Mouse (Mus musculus): ENCODE measurements around the gene Trim14.
"Not testable (repeated sequence)": the region's sequence is repeated elsewhere in the genome, so short reads cannot be mapped to it uniquely, and the experiment has no call there.

Trim14 gene

DNA sequence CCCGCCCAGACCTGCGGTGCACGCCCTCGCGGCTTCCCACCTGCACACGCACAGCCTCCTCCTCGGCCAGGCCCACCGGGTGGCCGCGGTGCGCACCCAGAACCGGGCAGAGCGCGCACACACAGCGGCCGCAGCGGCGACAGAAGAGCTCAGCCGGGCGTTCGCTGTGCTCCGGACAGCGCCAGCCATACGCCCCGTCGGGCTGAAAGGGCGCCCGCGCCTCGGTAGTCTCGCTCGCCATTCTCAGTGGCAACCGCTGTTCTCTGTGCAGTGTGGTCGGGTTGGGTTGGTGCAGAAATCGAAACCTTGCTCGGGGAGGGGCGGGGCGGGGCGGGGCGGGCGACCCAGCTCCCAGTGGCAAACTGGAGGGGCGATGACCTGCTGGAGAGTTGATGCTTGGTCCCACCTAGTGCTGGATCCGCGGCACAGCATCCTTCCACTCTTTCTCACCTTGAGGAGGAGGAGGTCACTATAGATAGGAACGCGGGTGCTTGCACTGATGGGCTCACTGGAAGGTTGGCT, at the start of gene Trim14:
Gene Trim14 (minus strand): TSS at position 302 of the 522 bp plus-strand sequence.
- peak; percentile 73 for DNase-seq

DNA sequence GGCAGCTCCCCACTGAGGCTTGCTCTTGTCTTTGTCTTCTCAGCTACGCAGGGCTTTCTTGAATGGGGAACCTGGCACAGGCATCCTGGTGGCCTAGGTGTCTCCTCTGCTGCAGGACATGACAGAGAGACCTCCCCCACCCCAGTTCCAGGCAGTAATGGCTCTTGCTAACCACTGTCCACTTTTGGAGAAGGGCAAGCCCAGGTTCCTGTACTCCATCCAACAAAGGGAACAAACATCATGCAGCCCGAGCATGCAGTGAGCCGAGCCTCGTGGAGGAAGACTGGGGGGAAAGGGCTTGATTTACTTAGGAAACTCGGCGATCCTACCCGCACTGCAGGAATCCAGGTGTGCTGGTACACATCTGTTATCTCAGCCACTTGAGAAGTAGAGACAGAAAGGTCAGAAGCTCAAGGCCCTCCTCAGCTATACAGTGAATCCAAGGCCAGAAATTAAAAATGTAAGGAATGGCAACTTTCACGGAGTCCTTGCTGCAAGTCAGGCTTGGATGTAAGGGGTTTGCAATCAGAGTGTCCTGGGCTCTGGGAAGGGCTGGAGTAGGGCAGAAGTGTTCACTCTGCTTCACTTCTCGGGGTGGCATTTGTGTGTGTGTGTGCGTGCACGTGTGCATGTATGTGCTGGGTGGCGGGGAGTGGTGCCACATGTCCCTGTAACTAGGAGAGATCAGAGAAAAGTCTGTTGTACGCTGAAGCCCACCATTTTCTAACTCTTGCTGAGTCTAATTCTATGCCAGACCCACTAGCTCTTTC, 49.3 kb upstream of the Trim14 start:
- no peak for DNase-seq

DNA sequence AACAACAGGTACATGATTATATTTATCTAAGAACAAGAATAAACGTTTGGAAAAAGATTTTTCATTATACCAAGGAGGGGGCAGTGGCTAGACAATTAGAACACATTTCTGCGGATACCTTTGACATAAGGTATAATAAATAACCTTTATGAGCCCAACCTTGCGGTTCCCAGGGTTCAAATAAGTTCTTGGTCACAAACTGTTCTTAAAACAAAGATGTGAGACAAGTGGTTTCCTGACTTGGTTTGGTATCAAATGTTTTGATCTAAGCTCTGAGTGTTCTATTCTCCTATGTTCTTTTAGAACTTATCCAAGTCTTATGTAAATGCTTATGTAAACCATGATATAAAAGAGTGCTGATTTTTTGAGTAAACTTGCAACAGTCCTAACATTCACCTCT, 48.6 kb upstream of the Trim14 start:
- not testable (repeated sequence) for DNase-seq

GRCm38 (mm10) chr4:46584084-46584483, 48.1 kb upstream of the Trim14 start:
- not testable (repeated sequence) for DNase-seq

DNA sequence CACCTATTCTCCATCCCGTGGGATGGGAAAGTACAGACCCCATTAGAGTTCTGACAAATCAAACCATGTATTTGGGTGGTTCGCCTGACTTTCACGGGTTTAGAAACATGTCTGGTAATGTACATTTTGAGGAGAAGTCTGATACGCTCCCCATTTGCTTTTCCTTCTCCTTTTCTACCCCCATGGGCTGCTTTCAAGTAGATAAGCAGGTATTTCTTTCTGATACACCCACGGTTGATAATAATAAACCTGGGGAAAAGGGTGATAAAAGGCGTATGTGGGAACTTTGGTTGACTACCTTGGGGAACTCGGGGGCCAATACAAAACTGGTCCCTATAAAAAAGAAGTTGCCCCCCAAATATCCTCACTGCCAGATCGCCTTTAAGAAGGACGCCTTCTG, 46.1 kb upstream of the Trim14 start:
- not testable (repeated sequence) for DNase-seq

DNA sequence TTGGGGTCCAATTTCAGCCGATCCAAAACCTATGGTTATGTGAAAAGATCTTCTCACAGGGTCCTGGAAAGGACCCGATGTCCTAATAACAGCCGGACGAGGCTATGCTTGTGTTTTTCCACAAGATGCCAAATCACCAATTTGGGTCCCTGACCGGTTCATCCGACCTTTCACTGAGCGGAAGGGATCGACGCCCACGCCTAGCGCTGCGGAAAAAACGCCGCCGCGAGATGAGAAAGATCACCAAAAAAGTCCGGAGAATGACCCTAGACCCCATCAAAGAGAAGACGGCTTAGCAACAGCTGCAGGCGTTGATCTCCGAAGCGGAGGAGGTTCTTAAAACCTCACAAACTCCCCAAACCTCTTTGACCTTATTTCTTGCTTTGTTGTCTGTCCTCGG, 45.6 kb upstream of the Trim14 start:
- DNase-seq: not testable (repeated sequence)

GRCm38 (mm10) chr4:46580799-46581243, 44.9 kb upstream of the Trim14 start:
- DNase-seq: not testable (repeated sequence)

- DNase-seq: not testable (repeated sequence)
These were observed 42.9 kb upstream of the Trim14 start for GRCm38 (mm10) chr4:46578796-46579346.

DNA sequence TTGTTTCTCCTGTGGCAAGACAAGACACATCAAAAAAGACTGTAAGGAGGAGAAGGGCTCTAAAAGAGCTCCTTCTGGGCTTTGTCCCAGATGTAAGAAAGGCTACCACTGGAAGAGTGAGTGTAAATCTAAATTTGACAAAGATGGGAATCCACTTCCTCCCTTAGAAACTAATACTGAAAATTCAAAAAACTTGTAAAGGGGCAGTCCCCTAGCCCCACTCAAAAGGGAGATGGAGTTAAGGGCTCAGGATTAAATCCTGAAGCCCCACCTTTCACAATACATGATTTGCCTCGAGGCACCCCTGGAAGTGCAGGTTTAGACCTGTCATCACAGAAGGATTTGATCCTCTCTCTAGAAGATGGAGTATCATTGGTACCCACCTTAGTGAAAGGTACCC, 42.3 kb upstream of the Trim14 start:
- no peak for DNase-seq

DNA sequence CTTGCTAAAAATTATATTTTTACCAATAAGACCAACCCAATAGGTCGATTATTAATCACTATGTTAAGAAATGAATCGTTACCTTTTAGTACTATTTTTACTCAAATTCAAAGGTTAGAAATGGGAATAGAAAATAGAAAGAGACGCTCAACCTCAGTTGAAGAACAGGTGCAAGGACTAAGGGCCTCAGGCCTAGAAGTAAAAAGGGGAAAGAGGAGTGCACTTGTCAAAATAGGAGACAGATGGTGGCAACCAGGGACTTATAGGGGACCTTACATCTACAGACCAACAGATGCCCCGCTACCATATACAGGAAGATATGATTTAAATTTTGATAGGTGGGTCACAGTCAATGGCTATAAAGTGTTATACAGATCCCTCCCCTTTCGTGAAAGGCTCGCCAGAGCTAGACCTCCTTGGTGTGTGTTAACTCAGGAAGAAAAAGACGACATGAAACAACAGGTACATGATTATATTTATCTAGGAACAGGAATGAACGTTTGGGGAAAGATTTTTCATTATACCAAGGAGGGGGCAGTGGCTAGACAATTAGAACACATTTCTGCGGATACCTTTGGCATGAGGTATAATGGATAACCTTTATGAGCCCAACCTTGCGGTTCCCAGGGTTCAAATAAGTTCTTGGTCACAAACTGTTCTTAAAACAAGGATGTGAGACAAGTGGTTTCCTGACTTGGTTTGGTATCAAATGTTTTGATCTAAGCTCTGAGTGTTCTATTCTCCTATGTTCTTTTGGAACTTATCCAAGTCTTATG, 39.8 kb upstream of the Trim14 start:
- DNase-seq: not testable (repeated sequence)

- DNase-seq: no peak
These were observed 38.9 kb upstream of the Trim14 start for GRCm38 (mm10) chr4:46574841-46575240.

DNA sequence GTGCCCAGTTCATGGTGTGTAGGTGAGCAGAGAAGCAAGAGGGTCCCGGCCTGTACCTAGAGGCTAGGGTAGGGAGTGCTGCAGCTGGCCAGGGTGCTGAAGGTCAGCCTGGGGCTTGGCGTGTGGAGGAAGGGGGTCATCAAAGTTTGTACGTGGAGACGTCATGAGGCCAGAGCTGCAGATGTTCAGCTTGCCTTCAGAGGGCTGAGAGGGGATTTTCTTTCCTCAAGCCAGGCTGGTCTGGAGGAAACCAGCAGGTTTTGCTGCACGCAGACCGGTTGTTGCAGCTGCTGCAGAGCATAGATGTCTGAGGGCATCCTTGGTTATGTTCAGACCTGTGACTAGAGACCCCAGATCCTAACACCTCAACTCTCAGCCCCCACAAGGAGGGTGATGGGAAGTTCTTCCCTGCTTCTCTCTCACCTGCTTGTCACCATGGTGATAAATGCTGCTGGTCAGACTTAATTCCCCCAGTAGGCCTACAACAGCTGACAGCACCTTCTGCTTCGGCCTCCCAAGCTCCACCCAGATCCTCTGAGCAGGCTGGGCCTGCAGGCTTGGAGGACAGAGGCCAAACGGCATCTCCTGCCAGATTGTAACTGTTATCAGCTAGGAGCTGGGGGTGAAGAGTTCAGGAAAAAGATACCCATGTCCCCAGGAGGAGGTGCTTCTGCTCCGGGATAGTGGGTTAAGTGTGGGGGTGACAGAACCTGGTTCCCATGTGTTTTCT, 38.2 kb upstream of the Trim14 start:
- DNase-seq: no peak

GRCm38 (mm10) chr4:46572616-46573015, 36.7 kb upstream of the Trim14 start:
- no peak for DNase-seq

GRCm38 (mm10) chr4:46571744-46572143, 35.8 kb upstream of the Trim14 start:
- no peak for DNase-seq

DNA sequence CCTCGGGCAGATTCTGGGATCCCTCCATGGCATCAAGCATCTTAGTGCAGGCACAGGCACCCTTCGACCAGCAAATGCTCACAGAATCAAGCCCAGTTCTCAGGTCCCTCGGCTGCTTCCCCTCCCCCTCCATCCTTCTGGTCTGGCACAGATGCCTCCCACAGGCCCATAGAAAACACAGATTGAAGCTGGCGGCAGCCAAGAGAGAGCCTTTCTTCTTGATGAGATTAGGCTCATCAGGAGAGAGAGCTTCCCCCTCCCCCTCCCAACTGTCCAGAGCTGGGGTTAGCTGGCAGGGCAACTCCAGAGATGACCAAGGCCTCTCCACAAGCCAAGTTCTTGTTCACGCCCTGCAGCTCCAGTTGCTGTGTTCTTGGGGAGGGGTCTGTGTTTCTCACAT, 33.7 kb upstream of the Trim14 start:
- DNase-seq: no peak

- DNase-seq: no peak
These were observed 32.2 kb upstream of the Trim14 start for GRCm38 (mm10) chr4:46568169-46568568.

DNA sequence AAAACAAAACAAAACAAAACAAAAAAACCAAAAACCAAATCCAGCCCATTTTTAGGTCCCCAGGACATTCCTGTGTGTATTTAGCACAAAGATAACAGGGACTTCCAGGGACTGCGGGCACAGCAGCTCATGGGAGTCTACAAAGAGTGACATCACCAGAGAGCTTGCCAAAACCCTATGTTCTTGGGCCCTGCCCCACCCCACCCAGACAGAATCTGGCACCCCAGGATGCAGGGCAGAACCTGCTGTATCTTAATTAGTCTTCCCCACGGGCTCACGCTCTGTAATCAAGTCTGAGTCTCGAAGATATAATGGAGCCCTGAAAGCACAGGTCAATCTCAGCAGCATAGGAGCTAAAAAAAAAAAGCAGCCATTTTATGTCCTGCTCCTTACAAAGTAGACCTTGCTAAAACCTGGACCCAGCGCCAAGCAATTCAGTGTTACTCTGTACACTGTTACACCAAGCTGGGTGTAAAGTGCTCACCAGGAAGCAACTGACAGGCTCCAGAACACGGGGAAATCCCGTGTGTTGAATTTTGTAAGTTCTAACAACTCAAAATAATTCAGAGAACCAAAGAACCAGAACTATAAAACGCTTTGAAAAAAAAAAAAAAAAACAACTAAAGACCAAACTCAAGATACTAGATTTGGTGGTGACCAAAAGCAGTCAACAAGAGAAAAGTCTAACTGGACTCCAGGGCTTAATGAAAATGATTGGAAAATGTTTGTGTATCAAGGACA, 31.2 kb upstream of the Trim14 start:
- DNase-seq: no peak

DNA sequence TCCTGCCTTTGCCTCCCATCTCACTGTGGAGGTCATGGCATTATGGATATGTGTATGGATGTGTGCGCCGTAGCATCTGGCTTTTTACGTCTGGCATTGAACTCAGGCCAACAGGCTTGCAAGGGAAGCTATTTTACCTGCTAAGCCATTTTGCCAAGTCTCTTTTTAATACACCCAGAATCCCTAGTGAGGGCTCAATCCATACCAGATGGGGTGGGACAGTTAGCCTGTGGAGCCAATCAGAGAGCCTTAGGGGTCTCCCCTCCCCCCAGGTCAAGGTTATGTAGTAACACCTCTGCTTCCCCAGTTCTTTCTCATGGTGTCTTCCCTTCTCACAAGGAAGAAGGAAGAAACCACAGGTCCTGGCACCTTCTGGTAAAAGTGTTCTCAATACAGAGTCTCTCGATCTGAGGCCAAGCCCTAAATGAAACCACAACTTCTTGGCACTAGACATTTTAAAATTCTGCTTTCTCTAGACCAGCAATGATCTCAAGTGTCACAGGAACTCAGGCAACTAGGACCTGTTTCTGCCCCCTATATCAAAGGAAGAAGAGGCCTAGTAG, 29.5 kb upstream of the Trim14 start:
- DNase-seq: no peak

DNA sequence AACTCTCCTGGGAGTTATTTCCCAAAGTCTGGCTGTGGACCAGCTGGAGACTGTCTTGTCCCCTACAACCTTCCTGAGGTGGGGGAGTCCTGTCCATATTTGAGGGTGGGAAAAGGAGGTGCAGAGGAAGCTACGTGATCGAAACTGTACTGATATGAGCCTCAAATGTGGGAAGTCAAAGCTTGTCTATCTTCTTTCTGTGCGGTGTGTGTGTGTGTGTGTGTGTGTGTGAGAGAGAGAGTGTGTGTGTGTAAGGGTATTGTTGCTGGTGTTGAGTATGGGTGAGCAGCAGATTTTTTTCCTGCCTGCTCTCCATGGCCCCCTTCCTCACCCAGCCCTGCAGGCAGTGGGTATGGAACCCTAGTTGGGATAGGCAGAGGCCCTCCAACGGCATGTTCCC, 28.3 kb upstream of the Trim14 start:
- DNase-seq: no peak

GRCm38 (mm10) chr4:46563847-46564246, 27.9 kb upstream of the Trim14 start:
- peak; percentile 61 for DNase-seq

DNA sequence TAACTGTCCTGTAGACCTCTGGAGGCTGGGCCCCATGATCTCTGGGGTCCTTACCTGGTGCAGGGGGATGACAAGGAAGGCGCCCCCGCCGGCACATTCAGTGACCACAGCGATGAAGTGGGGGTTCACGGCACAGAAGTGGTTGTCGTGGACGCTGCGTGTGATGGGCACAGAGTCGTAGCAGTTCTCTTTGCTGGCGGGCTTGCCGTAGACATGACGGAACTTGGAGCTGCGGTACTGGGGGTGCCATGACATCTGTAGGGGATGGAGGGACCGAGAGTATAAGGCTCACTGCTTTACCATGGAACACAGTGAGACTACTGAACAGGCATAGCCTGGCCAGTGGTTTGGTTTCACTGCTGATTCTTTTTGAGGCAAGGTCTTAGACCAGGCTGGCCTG, 26.9 kb upstream of the Trim14 start:
- no peak for DNase-seq

- no peak for DNase-seq
These were observed 26.1 kb upstream of the Trim14 start for GRCm38 (mm10) chr4:46562037-46562436.

All from thymus, postnatal 4 days (tissue).